Mouse (Mus musculus) thymus, postnatal 0 days (tissue): ENCODE data around the gene Pnn. TPM values are rescaled to one million over a fixed set of nuclear protein-coding genes. Genes with fewer than 3 reads are reported as not detected.

Experiments
- DNase-seq: peaks from one replicate; pipeline ENCODE4 v3.0.0-alpha.2; 2015; ENCODE audit warnings: low spot score
- polyA plus RNA-seq: library from polyadenylated mRNA; unstranded; fragments of >200 nt; fragmentation: Nextera tagmentation; extraction: Ambion mirVana; gene quantifications from 2 replicates; pipeline ENCODE4 v1.2.1, GENCODE M21; 2015

The Pnn gene
- polyA plus RNA-seq, 1 experiment from 2014 or later, result 97.7 TPM

GRCm38 (mm10) chr12:59074052-59074451 lies 7.4 kb downstream of the Pnn start:
- no peak for DNase-seq

DNA sequence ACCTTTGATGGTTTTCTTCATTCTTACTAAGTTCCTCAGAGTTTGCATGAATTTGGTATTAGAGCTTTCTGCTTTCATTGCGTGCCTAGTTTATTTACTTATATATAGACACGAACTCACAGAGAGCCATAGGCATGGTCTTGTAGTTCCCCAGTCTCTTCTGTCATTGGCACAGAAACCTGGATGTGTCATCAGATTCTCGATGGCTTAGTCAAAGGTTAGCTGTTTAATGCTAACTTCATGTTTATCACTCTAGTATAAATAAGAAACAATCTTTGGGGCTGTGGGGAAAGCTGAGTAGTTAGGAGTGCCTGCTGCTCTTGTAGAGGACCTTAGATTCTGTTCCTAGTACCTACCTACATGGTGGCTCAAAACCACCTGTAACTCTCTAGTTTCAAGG lies 10.3 kb downstream of the Pnn start:
- no peak for DNase-seq

GRCm38 (mm10) chr12:59077883-59078282 lies 11.2 kb downstream of the Pnn start:
- DNase-seq, result no peak

DNA sequence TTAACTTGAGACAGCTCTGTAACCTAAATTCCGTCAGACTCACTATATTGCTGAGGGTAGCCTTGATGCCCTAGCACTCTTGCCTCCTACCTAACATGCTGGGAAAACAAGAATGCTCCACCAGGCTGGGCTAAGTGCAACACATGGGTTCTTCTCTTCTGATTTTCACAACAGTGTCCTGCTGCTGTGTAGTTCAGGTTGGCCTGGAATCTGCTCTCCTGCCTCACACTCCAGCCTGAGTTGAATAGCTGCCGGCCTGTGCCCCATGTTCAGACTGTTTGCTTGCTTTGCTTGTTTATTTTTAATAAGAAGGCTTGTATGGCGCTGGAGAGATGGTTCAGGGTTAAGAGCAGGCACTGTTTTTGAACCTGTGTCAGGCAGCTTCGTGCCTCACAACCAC lies 13.8 kb downstream of the Pnn start:
- DNase-seq, result no peak

GRCm38 (mm10) chr12:59084446-59084845 lies 17.8 kb downstream of the Pnn start:
- no peak for DNase-seq

DNA sequence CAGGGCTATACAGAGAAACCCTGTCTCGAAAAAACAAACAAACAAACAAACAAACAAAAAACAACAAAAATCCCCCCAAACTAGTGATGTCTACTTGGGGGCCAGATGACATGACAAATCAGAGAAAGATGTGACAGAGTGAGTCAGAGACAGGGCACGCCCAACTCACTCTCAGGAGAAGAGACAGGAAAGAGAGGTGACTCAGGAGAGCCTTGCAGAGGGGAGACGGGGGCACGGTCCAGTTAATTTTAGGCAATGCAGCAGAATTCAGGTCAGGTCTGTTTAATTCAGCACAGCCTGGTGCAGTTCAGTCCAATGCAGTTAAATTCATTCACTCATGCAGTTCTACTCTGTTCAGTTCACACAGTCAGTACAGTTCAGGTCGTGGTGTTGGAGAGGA lies 19.5 kb downstream of the Pnn start:
- no peak for DNase-seq

- DNase-seq, result no peak
These were observed 26.9 kb downstream of the Pnn start for GRCm38 (mm10) chr12:59093543-59093942.

- no peak for DNase-seq
These were observed 28.7 kb downstream of the Pnn start, which contains the start of gene Mia2 for GRCm38 (mm10) chr12:59095104-59096025. Gene Mia2, plus strand, starts transcription at chr12:59095799.

DNA sequence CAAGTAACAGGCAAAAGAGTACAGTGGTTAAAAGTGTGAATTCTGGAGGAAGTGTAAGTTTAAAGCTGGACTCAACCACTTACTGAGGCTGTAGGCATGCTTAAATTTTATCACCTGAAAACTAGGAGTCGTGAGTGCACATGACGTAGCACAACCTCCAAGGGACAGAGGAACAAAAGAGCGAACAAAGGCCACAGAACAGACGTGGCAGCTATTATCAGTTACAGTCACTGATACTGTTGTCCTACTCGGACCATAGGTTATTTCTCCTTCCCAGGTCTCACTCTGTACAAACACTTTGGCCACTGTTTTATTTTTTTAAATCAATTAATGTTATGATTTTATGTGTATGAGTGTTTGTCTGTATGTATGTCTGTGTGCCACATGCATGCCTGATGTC lies 38.1 kb downstream of the Pnn start:
- no peak for DNase-seq

- no peak for DNase-seq
These were observed 39.2 kb downstream of the Pnn start for GRCm38 (mm10) chr12:59105914-59106313.

GRCm38 (mm10) chr12:59106491-59106890 lies 39.8 kb downstream of the Pnn start:
- DNase-seq, result no peak

GRCm38 (mm10) chr12:59107926-59108325 lies 41.2 kb downstream of the Pnn start:
- no peak for DNase-seq

GRCm38 (mm10) chr12:59117184-59117583 lies 50.5 kb downstream of the Pnn start:
- DNase-seq, result no peak

Other genes starting within 250 kb of the Pnn start
- gene Sec23a, start 54.9 kb upstream of the Pnn start, polyA plus RNA-seq, result 21.5 and 24.0 TPM in 2 replicates
- gene Gemin2, start 53.5 kb upstream of the Pnn start, polyA plus RNA-seq, result 29.7 and 32.6 TPM in 2 replicates
- gene Trappc6b, start 5.4 kb upstream of the Pnn start, polyA plus RNA-seq, result 103 and 114 TPM in 2 replicates
- gene Mia2, start 28.9 kb downstream of the Pnn start, polyA plus RNA-seq, result 181 and 195 TPM in 2 replicates
- 15.7 and 16.3 TPM in 2 replicates for gene Fbxo33, start 152.8 kb downstream of the Pnn start, polyA plus RNA-seq